Mouse (Mus musculus) intestine, postnatal 0 days (tissue): ENCODE measurements around the gene Stim2. TPM values are rescaled to one million over a fixed set of nuclear protein-coding genes. Genes with fewer than 3 reads are reported as not detected.

Experiments used
- ATAC-seq: fragments of 200-750 bp; cut with Nextera tagmentation; 2 replicates; pipeline ENCODE4 v1.8.0; 2017; ENCODE audit warnings: mild to moderate bottlenecking, moderate TSS enrichment, moderate library complexity
- H3K27ac ChIP-seq: fragments of 300-500 bp; sonication (generic); 2 replicates; pipeline ENCODE4 v1.5.1; 2014; ENCODE audit warnings: mild to moderate bottlenecking, low read depth, low read length, moderate library complexity
- H3K27me3 ChIP-seq: fragments of 300-500 bp; sonication (generic); replicated peaks from 2 replicates; pipeline ENCODE4 v1.6.1; 2014; ENCODE audit warnings: low read length, mixed read lengths; ENCODE audit not compliant: control insufficient read depth, insufficient read depth
- H3K36me3 ChIP-seq: fragments of 300-500 bp; sonication (generic); 2 replicates; pipeline ENCODE4 v1.6.1; 2014; ENCODE audit warnings: mild to moderate bottlenecking, moderate library complexity; ENCODE audit not compliant: control insufficient read depth, insufficient read depth
- H3K4me1 ChIP-seq: fragments of 300-500 bp; sonication (generic); replicated peaks from 2 replicates; pipeline ENCODE4 v1.6.1; 2014; ENCODE audit warnings: antibody characterized with exemption, low read length, mixed read lengths; ENCODE audit not compliant: control insufficient read depth, insufficient read depth
- H3K4me2 ChIP-seq: fragments of 300-500 bp; sonication (generic); replicated peaks from 2 replicates; pipeline ENCODE4 v1.6.1; 2014; ENCODE audit warnings: low read depth, mild to moderate bottlenecking, moderate library complexity
- H3K4me3 ChIP-seq: fragments of 300-500 bp; sonication (generic); 2 replicates; pipeline ENCODE4 v1.5.1; 2014; ENCODE audit warnings: low read depth, low read length
- H3K9ac ChIP-seq: fragments of 300-500 bp; sonication (generic); 2 replicates; pipeline ENCODE4 v1.6.1; 2014; ENCODE audit warnings: mild to moderate bottlenecking, low read depth, low read length
- H3K9me3 ChIP-seq: fragments of 300-500 bp; sonication (generic); 2 replicates; pipeline ENCODE4 v1.6.1; 2016; ENCODE audit warnings: mixed run types; ENCODE audit not compliant: control insufficient read depth
- CTCF ChIP-seq: sonication (generic); IDR thresholded peaks from 2 replicates; pipeline ENCODE4 v1.5.1; 2016; ENCODE audit warnings: low read depth, mild to moderate bottlenecking, control low read depth, antibody characterized with exemption, moderate library complexity
- WGBS: fragments of 180-500 bp; shearing (Covaris S2); extraction: QIAGEN DNeasy Blood & Tissue Kit; methylation state at CpG from one replicate; pipeline ENCODE4 v1.1.7; 2014; 5-methylcytosine and 5-hydroxymethylcytosine counted together
- polyA plus RNA-seq: library from polyadenylated mRNA; unstranded; fragments of >200 nt; fragmentation: Nextera tagmentation; extraction: Ambion mirVana; gene quantifications from 2 replicates; pipeline ENCODE4 v1.2.1, GENCODE M21; 2015

Stim2 gene
- polyA plus RNA-seq, 1 experiment from 2014 or later: 13.9 TPM

DNA sequence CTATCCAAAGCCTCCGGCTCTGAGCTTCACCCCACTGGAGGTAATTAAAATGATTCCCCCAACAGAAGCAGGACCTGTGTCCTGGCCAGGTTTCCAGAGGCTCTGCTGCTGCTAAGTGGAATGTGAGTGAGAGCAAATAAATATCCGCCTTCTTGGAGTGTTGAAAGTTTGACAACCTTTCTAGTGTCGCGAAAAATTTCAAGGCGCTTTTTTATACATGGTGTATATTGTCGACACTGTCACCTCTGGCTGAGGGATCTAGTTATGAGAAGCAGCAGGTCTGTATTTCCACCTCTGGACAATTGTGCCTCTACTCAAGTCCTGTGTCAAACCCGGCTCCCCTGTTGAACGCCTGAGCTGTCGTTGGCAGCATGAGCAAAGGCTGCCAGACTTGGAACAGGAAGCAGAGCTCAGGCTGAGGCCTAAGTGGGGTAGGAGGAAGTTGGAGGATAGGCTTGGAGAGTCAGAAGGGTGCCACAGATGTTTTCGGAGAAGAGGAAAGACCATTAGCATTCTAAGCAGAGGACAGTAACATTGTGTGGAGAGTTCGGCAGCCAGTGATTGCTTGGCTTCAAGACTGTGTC, 158.7 kb downstream of the Stim2 start:
- no peak for ATAC-seq
- WGBS: 53% methylated on average over 11 of the region's 11 CpGs
- TF ChIP-seq CTCF: no peak
- Histone ChIP-seq H3K9me3 (no peaks in the 10 kb centered on the region), H3K9ac (no peak overlapping the region), H3K4me3 (no peak overlapping the region), H3K27ac (no peak overlapping the region), H3K4me1 (no peaks in the 10 kb centered on the region), H3K36me3 (no peaks in the 10 kb centered on the region), H3K4me2 (no peak overlapping the region), H3K27me3 (no peaks in the 10 kb centered on the region; the same call in 1 of the 2 replicates)

DNA sequence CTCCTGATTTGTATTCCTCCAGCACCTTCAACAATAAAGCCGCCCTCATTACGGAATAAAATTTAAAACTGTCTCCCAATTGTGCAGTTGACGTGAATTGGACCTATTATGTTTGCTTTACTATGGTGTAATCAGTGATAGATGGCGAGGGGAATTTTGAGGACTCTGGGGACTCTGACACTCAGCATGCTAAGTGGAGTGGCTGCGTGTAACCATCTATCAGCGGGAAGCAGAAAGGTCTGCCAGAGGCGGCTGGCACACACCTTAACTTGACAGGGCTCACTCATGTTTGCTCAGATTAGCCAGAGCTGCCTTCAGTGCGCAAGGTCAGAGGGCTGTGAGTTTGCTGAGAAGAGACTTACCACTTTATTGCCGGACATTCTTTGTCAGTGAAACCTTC, 159.9 kb downstream of the Stim2 start:
- no peak overlapping the region for H3K9ac ChIP-seq
- ATAC-seq: no peak
- H3K27me3 ChIP-seq: no peaks in the 10 kb centered on the region; the same call in 1 of the 2 replicates
- H3K4me1 ChIP-seq: no peaks in the 10 kb centered on the region
- no peaks in the 10 kb centered on the region for H3K9me3 ChIP-seq
- 34% methylated on average over 9 of the region's 9 CpGs for WGBS
- H3K27ac ChIP-seq: no peak overlapping the region
- no peaks in the 10 kb centered on the region for H3K36me3 ChIP-seq
- TF ChIP-seq CTCF: no peak
- no peak overlapping the region for H3K4me3 ChIP-seq
- H3K4me2 ChIP-seq: no peak overlapping the region

DNA sequence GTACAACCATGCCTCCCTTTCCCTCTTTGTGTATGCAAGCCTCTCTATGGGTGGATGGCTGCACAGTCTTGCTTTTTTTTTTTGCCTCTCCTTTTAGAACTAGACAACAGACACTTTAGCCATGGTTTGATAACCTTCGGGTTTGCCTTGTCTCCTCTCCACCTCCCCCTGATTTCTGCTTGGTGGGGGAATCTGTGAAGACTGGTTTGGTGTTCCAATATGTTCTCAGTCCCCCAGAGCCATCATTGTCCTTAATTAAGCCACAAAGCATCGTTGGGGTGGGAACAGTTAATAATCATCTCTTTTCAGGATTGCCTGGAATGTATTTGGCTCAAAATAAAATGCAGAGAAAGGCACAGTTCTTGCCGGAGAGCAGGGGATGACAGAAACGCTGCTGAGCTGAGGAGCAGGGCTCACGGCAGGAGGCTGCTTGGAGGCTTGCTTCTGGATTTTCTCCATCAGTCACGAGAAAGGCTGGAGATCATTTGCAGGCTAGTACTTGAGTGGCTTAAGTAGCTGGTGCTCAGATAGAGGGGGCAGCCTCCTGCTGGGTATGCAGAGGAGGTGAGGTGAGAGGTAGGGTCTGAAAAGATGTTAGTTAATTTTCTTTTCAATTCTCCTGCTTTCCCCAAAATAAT, 161.0 kb downstream of the Stim2 start:
- Histone ChIP-seq H3K4me3 (no peak overlapping the region), H3K4me1 (no peaks in the 10 kb centered on the region), H3K4me2 (no peak overlapping the region), H3K9ac (no peak overlapping the region), H3K9me3 (no peaks in the 10 kb centered on the region), H3K27me3 (no peaks in the 10 kb centered on the region; the same call in 1 of the 2 replicates), H3K27ac (no peak overlapping the region), H3K36me3 (no peaks in the 10 kb centered on the region)
- 22% methylated on average over 6 of the region's 6 CpGs for WGBS
- no peak for TF ChIP-seq CTCF
- ATAC-seq: no peak

DNA sequence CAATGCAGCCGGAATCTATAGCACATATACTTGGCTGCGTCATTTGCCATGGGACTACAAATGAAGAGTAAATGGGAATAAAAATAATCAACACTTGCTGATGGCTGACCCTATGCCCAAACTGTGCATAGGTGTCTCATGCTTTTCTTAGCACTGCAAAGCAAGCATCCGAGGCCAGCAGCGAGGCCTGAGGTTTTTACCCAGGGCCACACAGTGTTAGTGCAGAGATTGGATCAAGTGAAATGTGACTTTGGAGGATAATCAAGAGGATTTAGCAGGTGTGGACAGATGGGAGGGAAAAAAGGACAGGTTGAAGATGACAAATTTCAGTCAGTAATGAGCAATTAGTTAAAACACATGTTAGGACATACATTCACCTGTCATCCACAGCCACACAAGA, 162.3 kb downstream of the Stim2 start:
- Histone ChIP-seq H3K4me3 (no peak overlapping the region), H3K4me2 (no peak overlapping the region), H3K9ac (no peak overlapping the region), H3K36me3 (no peaks in the 10 kb centered on the region), H3K27ac (no peak overlapping the region), H3K27me3 (no peaks in the 10 kb centered on the region), H3K4me1 (no peaks in the 10 kb centered on the region), H3K9me3 (no peaks in the 10 kb centered on the region)
- ATAC-seq: no peak
- no peak for TF ChIP-seq CTCF
- WGBS: 94% methylated on average over 4 of the region's 4 CpGs

DNA sequence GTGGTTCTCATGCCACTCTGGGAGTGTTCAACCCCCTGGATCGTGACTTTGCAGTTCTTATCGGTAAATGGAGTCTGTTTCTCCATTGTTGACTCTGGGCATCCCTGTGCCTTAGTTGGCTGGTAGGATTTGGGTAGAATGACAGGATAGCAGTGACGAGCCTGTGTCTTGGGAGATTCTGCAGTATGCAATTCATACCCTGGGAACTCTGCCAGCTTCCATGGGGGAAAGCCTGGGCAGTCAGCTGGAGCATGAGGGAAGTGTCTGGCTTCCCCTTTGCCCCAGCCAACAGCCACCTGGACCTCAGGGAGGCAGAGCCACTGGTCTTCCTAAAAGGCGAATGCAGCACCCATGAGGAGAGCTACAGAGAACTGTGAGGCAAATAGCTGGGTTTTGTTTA, 165.6 kb downstream of the Stim2 start:
- H3K4me3 ChIP-seq: no peak overlapping the region
- no peak for ATAC-seq
- H3K27ac ChIP-seq: no peak overlapping the region
- H3K4me1 ChIP-seq: no peaks in the 10 kb centered on the region
- no peaks in the 10 kb centered on the region for H3K9me3 ChIP-seq
- no peak for TF ChIP-seq CTCF
- H3K27me3 ChIP-seq: no peaks in the 10 kb centered on the region
- no peak overlapping the region for H3K9ac ChIP-seq
- H3K4me2 ChIP-seq: no peak overlapping the region
- 71% methylated on average over 4 of the region's 4 CpGs for WGBS
- H3K36me3 ChIP-seq: no peaks in the 10 kb centered on the region

Other genes with a start within 250 kb of the Stim2 start
- gene Tbc1d19, start 188.9 kb upstream of the Stim2 start, polyA plus RNA-seq: 7.5 and 8.3 TPM in 2 replicates